Mouse (Mus musculus) MEL (cell line): Measurements from ENCODE around the gene Pparg. TPM values are rescaled to one million over a fixed set of nuclear protein-coding genes. Genes with fewer than 3 reads are reported as not detected.

Source experiments
- DNase-seq: peaks from one replicate; pipeline ENCODE4 v3.0.0; 2011; ENCODE audit warnings: low read depth, low spot score
- H3K27ac ChIP-seq: 2 replicates; pipeline ENCODE4 v1.5.1; 2012; ENCODE audit warnings: low read depth, mild to moderate bottlenecking, control low read depth, low read length, moderate library complexity; ENCODE audit not compliant: control insufficient read depth
- H3K27me3 ChIP-seq, 2 experiments: fragments of 150-350 bp in 1 of 2; sonication (generic) in 1 of 2; 2 replicates each; pipeline ENCODE4 v1.6.1; 2012; ENCODE audit warnings: low read length in 2 of 2, mild to moderate bottlenecking in 2 of 2, improper control_type of control experiment in 1 of 2, moderate library complexity in 1 of 2; ENCODE audit not compliant: insufficient read depth in 2 of 2, control insufficient read depth in 1 of 2
- H3K36me3 ChIP-seq, 2 experiments: 2 replicates each; pipeline ENCODE4 v1.6.1; 2012 to 2014; ENCODE audit warnings: low read length in 2 of 2, improper control_type of control experiment in 1 of 2, inconsistent platforms in 1 of 2, mild to moderate bottlenecking in 1 of 2; ENCODE audit not compliant: insufficient read depth in 2 of 2, control insufficient read depth in 1 of 2
- H3K4me1 ChIP-seq, 2 experiments: fragments of 150-350 bp in 1 of 2; sonication (generic) in 1 of 2; 2 replicates each; pipeline ENCODE4 v1.6.1; 2012; ENCODE audit warnings: low read length in 2 of 2, improper control_type of control experiment in 1 of 2, mild to moderate bottlenecking in 1 of 2; ENCODE audit not compliant: insufficient read depth in 2 of 2, control insufficient read depth in 1 of 2
- H3K4me3 ChIP-seq, 2 experiments: fragments of 150-350 bp in 1 of 2; sonication (generic) in 1 of 2; 2 replicates each; pipeline ENCODE4 v1.5.1; 2012; ENCODE audit warnings: low read depth in 2 of 2, low read length in 2 of 2, mild to moderate bottlenecking in 2 of 2, moderate library complexity in 2 of 2, control low read depth in 1 of 2, improper control_type of control experiment in 1 of 2; ENCODE audit not compliant: control insufficient read depth in 1 of 2, insufficient read depth in 1 of 2
- H3K79me2 ChIP-seq: 2 replicates; pipeline ENCODE4 v1.6.1; 2012; ENCODE audit warnings: mild to moderate bottlenecking, low read length, moderate library complexity; ENCODE audit not compliant: control insufficient read depth, poor library complexity, insufficient read depth
- H3K9ac ChIP-seq: 2 replicates; pipeline ENCODE4 v1.6.1; 2012; ENCODE audit warnings: low read depth, mild to moderate bottlenecking, control low read depth, low read length, moderate library complexity; ENCODE audit not compliant: control insufficient read depth, poor library complexity, severe bottlenecking
- H3K9me3 ChIP-seq: fragments of 150-350 bp; sonication (generic); replicated peaks from 2 replicates; pipeline ENCODE4 v1.6.1; 2012; ENCODE audit warnings: mild to moderate bottlenecking, low read length, improper control_type of control experiment, moderate library complexity; ENCODE audit not compliant: insufficient read depth
- BHLHE40 ChIP-seq: IDR thresholded peaks from 2 replicates; pipeline ENCODE4 v1.6.1; 2012; ENCODE audit warnings: low read depth, mild to moderate bottlenecking, inconsistent platforms, low read length, improper control_type of control experiment, borderline replicate concordance
- CHD1 ChIP-seq: IDR thresholded peaks from 2 replicates; pipeline ENCODE4 v1.6.1; 2012; ENCODE audit warnings: low read depth, mild to moderate bottlenecking, inconsistent platforms, low read length, improper control_type of control experiment
- CHD2 ChIP-seq: IDR thresholded peaks from 2 replicates; pipeline ENCODE4 v1.6.1; 2011; ENCODE audit warnings: low read length, improper control_type of control experiment
- CTCF ChIP-seq, 3 experiments: IDR thresholded peaks in 2 of 3; conservative IDR thresholded peaks in 1 of 3; 2 replicates each; pipeline ENCODE4 v1.5.1; 2011 to 2012; ENCODE audit warnings: low read length in 3 of 3, low read depth in 2 of 3, mild to moderate bottlenecking in 2 of 3, improper control_type of control experiment in 1 of 3, inconsistent platforms in 1 of 3, mixed read lengths in 1 of 3, moderate library complexity in 1 of 3; ENCODE audit not compliant: control insufficient read depth in 1 of 3, insufficient read depth in 1 of 3, poor library complexity in 1 of 3, severe bottlenecking in 1 of 3
- EP300 ChIP-seq, 2 experiments: IDR thresholded peaks; 2 replicates each; pipeline ENCODE4 v1.6.1; 2011; ENCODE audit warnings: improper control_type of control experiment in 2 of 2, low read length in 2 of 2, low read depth in 1 of 2, mild to moderate bottlenecking in 1 of 2
- ETS1 ChIP-seq: IDR thresholded peaks from 2 replicates; pipeline ENCODE4 v1.6.1; 2012; ENCODE audit warnings: low read depth, mild to moderate bottlenecking, inconsistent platforms, low read length, improper control_type of control experiment, moderate library complexity
- MAX ChIP-seq: IDR thresholded peaks from 2 replicates; pipeline ENCODE4 v1.6.1; 2011; ENCODE audit warnings: low read length, improper control_type of control experiment
- MYB ChIP-seq: IDR thresholded peaks from 2 replicates; pipeline ENCODE4 v1.6.1; 2011; ENCODE audit warnings: mild to moderate bottlenecking, low read depth, low read length, improper control_type of control experiment
- MYC ChIP-seq: IDR thresholded peaks from 2 replicates; pipeline ENCODE4 v1.6.1; 2011; ENCODE audit warnings: low read depth, mild to moderate bottlenecking, low read length, improper control_type of control experiment, moderate library complexity
- RCOR1 ChIP-seq: IDR thresholded peaks from 2 replicates; pipeline ENCODE4 v1.6.1; 2012; ENCODE audit warnings: low read depth, mild to moderate bottlenecking, inconsistent platforms, low read length, improper control_type of control experiment
- TAL1 ChIP-seq: IDR thresholded peaks from 2 replicates; pipeline ENCODE4 v1.6.1; 2012; ENCODE audit warnings: mild to moderate bottlenecking, inconsistent platforms, low read length, moderate library complexity, mixed read lengths
- TBP ChIP-seq: IDR thresholded peaks from 2 replicates; pipeline ENCODE4 v1.8.0; 2011; ENCODE audit warnings: low read depth, low read length, improper control_type of control experiment
- USF2 ChIP-seq, 2 experiments: IDR thresholded peaks; 2 replicates each; pipeline ENCODE4 v1.6.1; 2011 to 2012; ENCODE audit warnings: improper control_type of control experiment in 2 of 2, low read length in 2 of 2, borderline replicate concordance in 1 of 2, inconsistent platforms in 1 of 2, low read depth in 1 of 2, mild to moderate bottlenecking in 1 of 2; ENCODE audit not compliant: insufficient read depth in 1 of 2
- ZKSCAN1 ChIP-seq: IDR thresholded peaks from 2 replicates; pipeline ENCODE4 v1.6.1; 2012; ENCODE audit warnings: low read depth, mild to moderate bottlenecking, inconsistent platforms, low read length, improper control_type of control experiment, moderate library complexity
- polyA plus RNA-seq, 2 experiments: library from polyadenylated mRNA; stranded (reverse) in 1 of 2; unstranded in 1 of 2; fragments of >175 nt in 1 of 2; fragments of >200 nt in 1 of 2; gene quantifications; 2 replicates each; pipeline versions ENCODE4 v1.2.1 to v1.2.4; 2012; ENCODE audit warnings: low replicate concordance in 2 of 2, low read depth in 1 of 2; ENCODE audit not compliant: insufficient read length in 2 of 2, insufficient read depth in 1 of 2, missing spikeins in 1 of 2
- total RNA-seq: library from RNA; depleted of rRNA; stranded (reverse); fragments of 300-350 nt; gene quantifications from 2 replicates; pipeline ENCODE4 v1.2.3, GENCODE M21; 2012

Pparg gene
- total and polyA plus RNA-seq, 3 experiments = 0.08 to 0.15 TPM; not detected in 1

GRCm38 (mm10) chr6:115480322-115481017, 119.7 kb downstream of the Pparg start (continued):
- TF ChIP-seq EP300 (IDR thresholded peaks at IDR 0.05; ENCODE audit: low read depth in 1 of 2, low read length in 2 of 2) (peak; percentile 87 to 93), USF2 (IDR thresholded peaks at IDR 0.05; ENCODE audit: borderline replicate concordance in 1 of 2, insufficient read depth in 1 of 2, low read depth in 1 of 2, low read length in 2 of 2) (no peak), TBP (peak; percentile 28), CHD1 (0 out of 2 replicates have a peak, but pooled peaks have one; percentile 79), TAL1 (no peak; the same call in 1 of the 2 replicates), ETS1 (peak; percentile 95), MYB (peak; percentile 59; the same call in 1 of the 2 replicates), MAX (peak; percentile 78), ZKSCAN1 (peak; percentile 54; the same call in 1 of the 2 replicates), RCOR1 (peak; percentile 86)

GRCm38 (mm10) chr6:115481018-115481354, 120.2 kb downstream of the Pparg start:
- Histone ChIP-seq H3K9me3 (no peaks in the 10 kb centered on the region), H3K4me1 (peaks cover 8 to 23% of the 10 kb centered on the region in 2 experiments), H3K79me2 (no peaks in the 10 kb centered on the region), H3K9ac (peak overlapping the region; percentile 1; the same call in 1 of the 2 replicates), H3K36me3 (peaks cover 0 to 37% of the 10 kb centered on the region in 2 experiments; a peak in 2 of 4 replicates)
- TF ChIP-seq CTCF (IDR thresholded peaks at IDR 0.05 in 2 of 3, conservative IDR thresholded peaks at IDR 0.05 in 1 of 3; ENCODE audit: control insufficient read depth in 1 of 3, insufficient read depth in 1 of 3, low read depth in 2 of 3, low read length in 3 of 3, poor library complexity in 1 of 3, severe bottlenecking in 1 of 3) = no peak
- no peak for TF ChIP-seq MYC
- TF ChIP-seq MAX = no peak
- TF ChIP-seq, all 39 proteins: peak for 0
- H3K4me3 ChIP-seq = no peak overlapping the region
- H3K27me3 ChIP-seq = peaks cover 0 to 2% of the 10 kb centered on the region in 2 experiments; a peak in 2 of 4 replicates
- H3K27ac ChIP-seq = peak overlapping the region; percentile 96
- no peak for DNase-seq

- no peak for TF ChIP-seq CHD2
- peak; percentile 59; the same call in 1 of the 2 replicates for TF ChIP-seq MAX
- 0 out of 2 replicates have a peak, but pooled peaks have one; percentile 7 for TF ChIP-seq TBP
- TF ChIP-seq CTCF (IDR thresholded peaks at IDR 0.05 in 2 of 3, conservative IDR thresholded peaks at IDR 0.05 in 1 of 3; ENCODE audit: control insufficient read depth in 1 of 3, insufficient read depth in 1 of 3, low read depth in 2 of 3, low read length in 3 of 3, poor library complexity in 1 of 3, severe bottlenecking in 1 of 3) = 0 out of 6 replicates have a peak, but pooled peaks of 1 of the 3 experiments have one; percentile 1
- TF ChIP-seq BHLHE40 = no peak
- TF ChIP-seq MYC = peak; percentile 54; the same call in 1 of the 2 replicates
- Histone ChIP-seq H3K4me1 (peaks cover 8 to 23% of the 10 kb centered on the region in 2 experiments), H3K4me3 (no peak overlapping the region), H3K9me3 (no peaks in the 10 kb centered on the region), H3K27me3 (peaks cover 0 to 2% of the 10 kb centered on the region in 2 experiments; a peak in 2 of 4 replicates), H3K36me3 (peaks cover 0 to 37% of the 10 kb centered on the region in 2 experiments; a peak in 2 of 4 replicates), H3K9ac (peak overlapping the region; percentile 8; the same call in 1 of the 2 replicates), H3K79me2 (no peaks in the 10 kb centered on the region), H3K27ac (peak overlapping the region; percentile 63; the same call in 1 of the 2 replicates)
- DNase-seq = peak; percentile 48
Measured at GRCm38 (mm10) chr6:115481603-115482002, 120.9 kb downstream of the Pparg start.
